Mouse (Mus musculus) bone marrow macrophage, adult 2 months (primary cell): ENCODE results near the gene Slc38a7. TPM values are rescaled to one million over a fixed set of nuclear protein-coding genes. Genes with fewer than 3 reads are reported as not detected.
"Not testable (repeated sequence)": the region's sequence is repeated elsewhere in the genome, so short reads cannot be mapped to it uniquely, and the experiment has no call there.

Experiments used
- H3K27ac ChIP-seq: 2 replicates; pipeline ENCODE4 v1.5.1; 2012; ENCODE audit warnings: low read depth, low read length; ENCODE audit not compliant: insufficient read depth
- H3K4me1 ChIP-seq: 2 replicates; pipeline ENCODE4 v1.6.1; 2012; ENCODE audit warnings: low read length; ENCODE audit not compliant: control insufficient read depth, insufficient read depth
- H3K4me3 ChIP-seq: 2 replicates; pipeline ENCODE4 v1.5.1; 2012; ENCODE audit warnings: mild to moderate bottlenecking, low read length, moderate library complexity; ENCODE audit not compliant: insufficient read depth
- CTCF ChIP-seq: IDR thresholded peaks from 2 replicates; pipeline ENCODE4 v1.5.1; 2012; ENCODE audit warnings: low read depth, mild to moderate bottlenecking, low read length, moderate library complexity
- POLR2A ChIP-seq: IDR thresholded peaks from 2 replicates; pipeline ENCODE4 v1.6.1; 2012; ENCODE audit warnings: mild to moderate bottlenecking, low read depth, low read length, borderline replicate concordance
- polyA plus RNA-seq: library from polyadenylated mRNA; stranded (reverse); fragments of >200 nt; gene quantifications from 2 replicates; pipeline ENCODE4 v1.2.4, GENCODE M21; 2012; ENCODE audit not compliant: missing spikeins, insufficient read depth, insufficient read length

Slc38a7 gene
- polyA plus RNA-seq, 1 experiment: 36.4 TPM

DNA sequence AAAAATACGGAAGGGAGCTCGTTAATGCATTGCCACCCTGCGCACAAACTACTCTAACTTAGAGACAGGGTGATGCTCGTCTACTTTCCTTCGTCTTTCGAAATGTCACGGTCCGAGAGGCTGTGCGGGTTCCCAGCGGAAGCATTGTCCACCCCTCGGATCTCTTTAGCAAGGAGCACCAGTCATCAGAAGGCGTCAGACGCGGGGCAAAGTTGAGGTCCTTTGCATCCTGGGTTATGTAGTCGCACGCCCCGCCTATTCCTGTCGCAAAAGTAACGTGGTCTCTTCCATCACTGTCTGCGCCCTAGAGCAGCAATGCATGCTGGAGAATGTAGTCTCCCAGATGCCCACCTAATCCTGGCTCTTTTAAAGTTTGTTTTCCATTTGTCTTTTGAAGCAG, 45.5 kb downstream of the Slc38a7 start:
- TF ChIP-seq POLR2A (no peak), CTCF (no peak)
- peak overlapping the region; percentile 84 for H3K27ac ChIP-seq
- H3K4me1 ChIP-seq: peaks cover 14% of the 10 kb centered on the region
- peak overlapping the region; percentile 75 for H3K4me3 ChIP-seq

DNA sequence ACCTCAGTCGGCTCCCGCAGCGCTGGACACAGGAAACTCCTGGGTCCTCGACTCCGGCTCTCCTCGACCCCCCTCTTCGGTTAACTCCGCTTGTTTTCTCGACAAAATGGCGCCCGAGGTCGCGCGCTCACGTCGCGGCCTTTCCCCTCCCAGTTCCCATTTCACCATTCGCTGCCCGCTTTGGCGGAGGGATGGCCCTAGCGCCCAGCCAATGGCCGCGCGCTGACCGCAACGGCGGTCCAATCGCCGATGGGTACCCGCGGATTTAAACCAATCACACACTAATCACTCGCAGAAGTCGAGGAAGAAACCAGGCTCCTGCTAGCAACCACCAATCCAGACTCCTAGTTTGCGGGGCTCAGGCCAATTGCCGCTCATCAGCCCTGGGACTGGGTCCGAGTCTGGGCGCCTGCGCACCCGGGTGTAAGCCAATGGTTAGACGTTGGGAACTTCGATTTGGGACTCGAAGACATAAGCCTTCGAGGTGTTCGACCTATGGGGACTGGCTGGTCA, 46.0 kb downstream of the Slc38a7 start, which contains the start of gene Cnot1:
Cnot1 (minus strand) TSS at position 134 of the 513 bp plus-strand sequence.
- TF ChIP-seq POLR2A (no peak), CTCF (no peak)
- H3K27ac ChIP-seq: peak within 1 kb of the TSS; percentile 84
- H3K4me1 ChIP-seq: peaks cover 14% of the 10 kb centered on the region
- H3K4me3 ChIP-seq: peak within 1 kb of the TSS; percentile 75

DNA sequence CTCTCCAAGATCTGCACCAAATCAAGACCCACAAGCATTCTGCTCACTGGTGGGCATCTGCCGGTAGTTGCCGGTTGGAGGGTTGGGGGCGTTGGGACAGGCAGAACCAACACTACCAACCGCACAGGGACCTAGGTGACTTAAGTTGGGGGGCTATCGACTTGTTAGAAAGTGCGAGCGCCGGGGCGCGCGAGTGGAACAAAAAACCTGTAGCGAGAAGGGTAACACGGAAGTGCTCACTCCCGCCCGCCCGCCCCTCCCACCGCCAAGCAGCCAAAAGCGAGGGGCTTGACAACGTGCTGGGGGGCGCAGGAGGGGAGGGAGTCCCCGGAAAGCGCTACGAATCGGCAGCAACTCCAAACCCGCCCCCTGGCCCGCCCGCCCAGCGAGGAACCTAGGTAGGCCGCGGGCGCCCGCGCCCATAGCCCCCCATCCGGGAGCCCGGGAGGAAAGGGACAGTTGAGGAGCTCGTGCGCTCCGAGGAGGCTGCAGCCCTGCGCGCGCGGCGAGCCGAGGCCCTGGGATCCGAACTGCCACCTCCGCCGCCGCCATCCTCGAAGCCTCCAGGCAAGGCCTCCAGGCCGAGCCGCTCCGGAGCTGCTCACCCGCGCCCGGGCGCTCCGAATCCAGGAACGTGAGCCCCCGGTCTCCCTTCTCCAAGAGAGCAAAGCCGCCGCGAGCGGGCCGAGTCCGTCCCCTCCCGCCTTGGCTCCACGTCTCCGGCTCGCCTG, 46.7 kb downstream of the Slc38a7 start:
- H3K4me3 ChIP-seq: peak overlapping the region; percentile 74
- H3K27ac ChIP-seq: peak overlapping the region; percentile 67
- TF ChIP-seq POLR2A (no peak), CTCF (no peak)
- peaks cover 21% of the 10 kb centered on the region for H3K4me1 ChIP-seq

DNA sequence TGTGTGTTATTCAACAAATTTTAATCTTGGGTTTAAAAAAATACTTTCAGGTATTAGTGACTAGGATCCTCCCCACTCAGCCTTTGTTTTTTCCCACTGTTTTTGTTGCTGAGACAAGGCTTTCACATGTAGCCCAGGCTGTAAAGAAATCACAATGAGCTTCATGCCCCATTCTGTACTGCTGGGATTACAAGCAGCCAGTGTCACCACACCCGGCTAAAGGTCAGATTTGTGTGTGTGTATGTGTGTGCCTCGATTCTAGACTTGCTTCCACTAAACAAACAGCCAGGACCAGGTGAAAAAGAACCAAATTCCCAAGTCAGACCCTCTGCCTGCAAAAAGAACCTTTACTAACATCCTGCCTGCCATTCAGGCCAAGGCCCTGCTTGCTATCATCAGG, 47.9 kb downstream of the Slc38a7 start:
- H3K4me3 ChIP-seq: peak overlapping the region; percentile 74
- peaks cover 23% of the 10 kb centered on the region for H3K4me1 ChIP-seq
- no peak overlapping the region for H3K27ac ChIP-seq
- no peak for TF ChIP-seq POLR2A
- no peak for TF ChIP-seq CTCF

DNA sequence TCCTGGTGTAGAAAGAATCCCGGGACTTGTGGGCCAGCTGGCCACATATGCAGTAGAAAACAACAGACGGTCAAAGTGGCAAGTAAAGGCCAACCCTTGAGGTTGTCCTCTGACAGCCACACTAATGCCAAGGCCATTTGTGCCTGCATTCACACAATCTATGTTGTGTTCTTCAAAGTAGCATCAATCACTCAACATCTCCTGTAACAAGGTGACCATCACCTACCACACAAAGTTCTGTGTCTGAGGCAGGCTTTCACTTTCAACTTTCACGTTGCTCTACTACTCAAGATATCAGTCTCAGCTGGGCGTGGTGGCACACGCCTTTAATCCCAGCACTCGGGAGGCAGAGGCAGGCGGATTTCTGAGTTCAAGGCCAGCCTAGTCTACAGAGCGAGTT, 51.1 kb downstream of the Slc38a7 start:
- peaks cover 24% of the 10 kb centered on the region for H3K4me1 ChIP-seq
- TF ChIP-seq CTCF: no peak
- TF ChIP-seq POLR2A: no peak
- no peak overlapping the region for H3K4me3 ChIP-seq
- H3K27ac ChIP-seq: no peak overlapping the region

DNA sequence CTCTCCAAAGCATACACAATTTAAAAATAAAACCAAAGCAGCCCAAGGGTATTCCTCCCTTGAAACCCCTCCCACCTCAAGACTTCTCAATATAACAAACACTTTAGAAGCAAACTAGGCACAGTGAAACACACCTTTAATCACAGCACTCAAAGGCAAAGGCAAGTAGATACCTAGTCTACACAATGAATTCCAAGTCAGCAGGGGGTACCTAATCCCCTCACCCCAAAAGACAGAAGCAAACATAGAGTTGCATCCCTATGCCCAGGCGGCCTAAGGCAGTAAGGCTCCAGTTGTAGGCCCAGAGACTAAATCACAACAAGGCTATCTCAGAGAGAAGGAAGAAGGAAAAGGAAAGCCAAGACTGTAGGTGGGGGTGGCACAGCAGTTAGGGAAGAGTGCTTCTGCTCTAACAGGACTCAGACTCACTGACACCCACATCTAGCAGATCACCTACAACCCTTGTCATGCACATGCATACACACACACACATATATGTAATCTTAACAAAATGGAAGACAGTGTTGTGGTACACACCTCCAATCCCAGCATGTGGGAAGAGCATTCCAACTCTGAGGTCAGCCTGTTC, 51.8 kb downstream of the Slc38a7 start:
- no peak overlapping the region for H3K4me3 ChIP-seq
- TF ChIP-seq CTCF (no peak), POLR2A (no peak)
- peaks cover 24% of the 10 kb centered on the region for H3K4me1 ChIP-seq
- H3K27ac ChIP-seq: no peak overlapping the region

DNA sequence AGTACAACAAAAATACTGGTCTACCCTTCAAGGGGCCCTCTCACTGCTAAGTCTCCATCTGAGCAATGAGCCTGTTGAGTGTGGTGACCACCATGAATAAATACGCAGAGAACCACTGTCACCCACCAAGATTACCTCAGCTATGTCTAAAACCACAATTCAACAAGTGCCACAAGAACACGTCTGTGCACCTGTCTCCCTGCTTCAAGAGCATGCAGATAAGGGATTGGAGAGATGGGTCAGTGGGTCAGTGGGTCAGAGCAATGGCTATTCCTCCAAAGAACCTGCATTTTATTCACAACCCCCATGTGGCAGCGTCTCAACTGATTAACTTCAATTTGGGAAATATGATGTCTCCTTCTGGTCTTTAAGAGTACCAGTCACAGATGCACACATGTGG, 53.0 kb downstream of the Slc38a7 start:
- Histone ChIP-seq H3K27ac (no peak overlapping the region), H3K4me1 (peaks cover 19% of the 10 kb centered on the region), H3K4me3 (no peak overlapping the region)
- TF ChIP-seq POLR2A: no peak
- no peak for TF ChIP-seq CTCF

DNA sequence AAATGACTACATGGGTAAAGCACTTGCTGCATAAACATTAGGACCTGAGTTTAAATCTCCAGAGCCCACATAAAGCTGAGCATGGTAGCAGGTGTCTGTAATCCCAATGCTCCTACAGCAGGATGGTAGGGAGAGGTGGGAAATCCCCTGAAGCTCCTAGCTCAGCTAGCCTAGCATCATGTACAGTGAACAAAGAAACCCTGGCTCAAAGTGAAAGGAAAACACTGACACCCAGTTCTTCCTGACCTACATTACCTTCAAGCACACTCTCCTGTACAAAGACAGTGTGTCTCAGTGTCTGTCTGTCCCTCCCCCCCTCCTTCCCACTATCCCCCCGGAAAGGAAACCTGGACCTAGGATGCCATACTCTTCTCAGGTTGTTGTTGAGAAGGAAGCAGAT, 53.4 kb downstream of the Slc38a7 start:
- H3K4me3 ChIP-seq: no peak overlapping the region
- TF ChIP-seq POLR2A (no peak), CTCF (no peak)
- H3K27ac ChIP-seq: no peak overlapping the region
- H3K4me1 ChIP-seq: peaks cover 15% of the 10 kb centered on the region

DNA sequence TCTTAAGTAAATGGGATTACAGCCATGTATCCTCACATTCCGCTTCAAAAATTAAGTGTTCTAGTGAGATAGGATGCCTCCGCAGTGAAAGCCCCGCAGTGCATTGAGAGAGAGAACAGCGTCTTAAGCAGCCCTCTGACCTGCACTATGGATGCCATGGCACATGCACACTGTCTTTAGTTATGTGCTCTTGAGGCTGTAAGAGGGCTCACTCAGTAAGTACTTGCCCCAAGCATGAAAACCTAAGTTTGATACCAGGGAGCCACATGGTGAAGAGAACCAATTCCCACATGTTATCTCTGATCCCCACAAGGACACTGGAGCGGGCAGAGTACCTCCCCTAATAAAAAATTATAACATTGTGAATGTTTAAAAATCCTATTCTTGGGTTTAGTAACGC, 54.2 kb downstream of the Slc38a7 start:
- H3K27ac ChIP-seq: no peak overlapping the region
- peaks cover 11% of the 10 kb centered on the region for H3K4me1 ChIP-seq
- H3K4me3 ChIP-seq: no peak overlapping the region
- no peak for TF ChIP-seq POLR2A

DNA sequence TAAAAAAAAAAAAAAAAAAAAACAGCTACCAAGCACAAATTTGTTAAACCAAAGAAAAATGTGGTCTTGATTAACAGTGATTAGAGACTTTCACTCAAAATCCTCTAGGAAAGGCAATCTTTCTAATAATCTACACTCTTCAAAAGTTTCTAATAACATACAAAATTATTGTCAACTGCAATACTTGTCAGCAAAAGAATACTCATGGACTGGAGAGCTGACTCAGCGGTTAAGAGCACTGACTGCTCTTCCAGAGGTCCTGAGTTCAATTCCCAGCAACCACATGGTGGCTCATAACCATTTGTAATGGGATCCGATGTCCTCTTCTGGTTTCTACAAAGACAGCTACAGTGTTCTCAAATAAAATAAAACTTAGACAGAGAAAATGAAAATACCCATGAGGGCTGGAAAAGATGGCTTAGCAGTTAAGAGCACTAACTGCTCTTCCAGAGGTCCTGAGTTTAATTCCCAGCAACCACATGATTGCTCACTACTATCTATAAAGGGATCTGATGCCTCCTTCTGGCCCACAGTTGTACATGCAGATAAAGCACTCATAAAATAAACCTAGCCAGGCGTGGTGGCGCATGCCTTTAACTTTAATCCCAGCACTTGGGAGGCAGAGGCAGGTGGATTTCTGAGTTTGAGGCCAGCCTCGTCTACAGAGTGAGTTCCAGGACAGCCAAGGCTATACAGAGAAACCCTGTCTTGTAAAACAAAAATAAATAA, 57.8 kb downstream of the Slc38a7 start:
- H3K4me3 ChIP-seq, H3K27ac ChIP-seq, H3K4me1 ChIP-seq: not testable (repeated sequence)

Other genes starting within 250 kb of the Slc38a7 start
- gene Gins3, start 220.1 kb downstream of the Slc38a7 start, polyA plus RNA-seq: 6.8 and 7.4 TPM in 2 replicates
- gene Ndrg4, start 176.6 kb downstream of the Slc38a7 start, polyA plus RNA-seq: 0.89 and 1.0 TPM in 2 replicates
- gene Setd6, start 137.7 kb downstream of the Slc38a7 start, polyA plus RNA-seq: 11.2 and 16.2 TPM in 2 replicates
- gene Cnot1, start 46.1 kb downstream of the Slc38a7 start, polyA plus RNA-seq: 58.5 and 66.1 TPM in 2 replicates
- 108 and 144 TPM in 2 replicates for gene Sap18b, start 28.2 kb downstream of the Slc38a7 start, polyA plus RNA-seq
- gene Got2, start 35.0 kb upstream of the Slc38a7 start, polyA plus RNA-seq: 56.2 and 66.5 TPM in 2 replicates